Mouse (Mus musculus): ENCODE results near the gene Plxnd1.

- TF ChIP-seq POLR2A (IDR thresholded peaks at IDR 0.05; ENCODE audit: borderline replicate concordance, insufficient read depth, low read length) (no peak), CTCF (IDR thresholded peaks at IDR 0.05; ENCODE audit: borderline replicate concordance, insufficient read depth, low read depth, low read length) (no peak)
Measured at GRCm38 (mm10) chr6:115983306-115984038, 11.3 kb downstream of the Plxnd1 start.

All from cerebellum, adult 2 months (tissue).